In genomic region chr1:105092309-105092904, GRCm38 (mm10) we compare ENCODE assay signal across 8 mouse cellular contexts.
A peak's percentile ranks its signal among the peaks of the same experiment; 100 is the strongest.
DNase-seq lines count a peak whose midpoint lies in the region; ATAC-seq and TF ChIP-seq lines count a peak whose summit lies in the region.

No protein-coding gene starts in this region.

- no peak overlapping the region for H3K9ac ChIP-seq in kidney, embryonic 15.5 days
- no peak overlapping the region for H3K9ac ChIP-seq in midbrain, embryonic 15.5 days

- no peak overlapping the region for H3K4me2 ChIP-seq in kidney, embryonic 15.5 days
- no peak overlapping the region for H3K4me2 ChIP-seq in midbrain, embryonic 15.5 days

- peak; percentile 53 for TF ChIP-seq CTCF in left cerebral cortex, adult 2 months (IDR thresholded peaks at IDR 0.05)
- TF ChIP-seq CTCF in brain, embryonic 14.5 days (IDR thresholded peaks at IDR 0.05; ENCODE audit: borderline replicate concordance, extremely low read depth, insufficient read depth, insufficient read length) = peak; percentile 61; the same call in 1 of the 2 replicates

- 33% methylated on average over 6 of the region's 6 CpGs for whole genome bisulfite sequencing in kidney, embryonic 15.5 days
- 11% methylated on average over 6 of the region's 6 CpGs for WGBS in midbrain, embryonic 15.5 days

- intact Hi-C loops in left cerebral cortex, adult 2 months (cut with DNase I) = loop anchor here (2.0 to 5.0 kb wide), 2 partner anchors 400 to 538 kb away; no protein-coding TSS in a partner anchor

- H3K4me3 ChIP-seq in left cerebral cortex, adult 2 months = no peak overlapping the region
- no peak overlapping the region for H3K4me3 ChIP-seq in kidney, embryonic 15.5 days (replicated peaks)
- H3K4me3 ChIP-seq in midbrain, embryonic 15.5 days = no peak overlapping the region

- DNase-seq in left cerebral cortex, adult 2 months (ENCODE audit: extremely low spot score in 1 of 2, low spot score in 2 of 2) = no peak
- no peak for DNase-seq in left cerebral cortex, adult 8-10 months (ENCODE audit: low spot score in 2 of 2)
- peak; percentile 69 for DNase-seq in brain, embryonic 14.5 days (ENCODE audit: low read depth)
- DNase-seq in spleen, postnatal 14 days (ENCODE audit: low spot score in 2 of 2) = no peak

- no peaks in the 10 kb centered on the region for H3K9me3 ChIP-seq in kidney, embryonic 15.5 days (replicated peaks)
- no peaks in the 10 kb centered on the region for H3K9me3 ChIP-seq in midbrain, embryonic 15.5 days

- TF ChIP-seq POLR2A in brain, embryonic 14.5 days (IDR thresholded peaks at IDR 0.05; ENCODE audit: borderline replicate concordance, extremely low read depth, insufficient read depth, insufficient read length, poor library complexity, severe bottlenecking) = no peak

- H3K4me1 ChIP-seq in kidney, embryonic 15.5 days = peaks cover 18% of the 10 kb centered on the region; the same call in 1 of the 2 replicates
- H3K4me1 ChIP-seq in midbrain, embryonic 15.5 days = no peaks in the 10 kb centered on the region

- peak; percentile 89 for ATAC-seq in granulocyte monocyte progenitor cell, adult 5-6 weeks (replicated peaks; ENCODE audit: poor library complexity, severe bottlenecking)
- ATAC-seq in kidney, embryonic 15.5 days (replicated peaks; ENCODE audit: low FRiP score) = peak; percentile 57; the same call in 1 of the 2 replicates
- peak; percentile 69 for ATAC-seq in midbrain, embryonic 15.5 days (replicated peaks)
- ATAC-seq in monocyte, adult 5-6 weeks (replicated peaks; ENCODE audit: insufficient number of reproducible peaks, low FRiP score, low TSS enrichment, poor library complexity, severe bottlenecking) = no peak

- H3K27me3 ChIP-seq in kidney, embryonic 15.5 days = no peaks in the 10 kb centered on the region
- no peaks in the 10 kb centered on the region for H3K27me3 ChIP-seq in midbrain, embryonic 15.5 days (replicated peaks)

- H3K27ac ChIP-seq in left cerebral cortex, adult 2 months = no peak overlapping the region
- peak overlapping the region; percentile 60 for H3K27ac ChIP-seq in kidney, embryonic 15.5 days
- no peak overlapping the region for H3K27ac ChIP-seq in midbrain, embryonic 15.5 days

- H3K36me3 ChIP-seq in kidney, embryonic 15.5 days = no peaks in the 10 kb centered on the region
- H3K36me3 ChIP-seq in midbrain, embryonic 15.5 days (replicated peaks) = no peaks in the 10 kb centered on the region
